In the genomic region with DNA sequence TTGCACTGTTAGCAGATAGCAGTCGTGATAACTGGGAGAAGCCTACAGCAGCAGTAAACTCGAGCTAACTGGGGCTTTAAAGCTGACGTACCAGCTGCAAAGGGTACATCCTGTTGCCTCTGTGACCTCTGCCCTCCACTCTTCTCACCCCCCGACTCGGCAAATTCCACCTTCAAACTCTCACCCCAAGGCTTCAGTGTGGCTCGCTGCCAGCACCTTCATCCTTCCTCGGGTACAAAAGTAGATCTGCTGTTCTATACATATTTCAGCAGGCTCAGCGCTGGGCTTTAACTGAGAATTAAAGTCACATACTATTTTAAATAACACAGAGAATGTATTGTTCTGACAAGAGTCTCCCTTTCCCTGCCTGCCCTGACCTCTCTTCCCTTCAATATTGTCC, we compare ENCODE assay signal across 10 mouse cellular contexts.
A peak's percentile ranks its signal among the peaks of the same experiment; 100 is the strongest.
DNase-seq lines count a peak whose midpoint lies in the region; ATAC-seq lines count a peak whose summit lies in the region.
"Had no signal": no experiment of that assay in that cellular context is flagged by ENCODE, and none has a peak within 500 bp of the region (broad histone marks: within the 10 kb centered on the region; RNA-seq: fewer than 3 reads in every experiment).

No protein-coding gene starts in this region.

- peaks cover 9% of the 10 kb centered on the region for H3K4me1 ChIP-seq in lung, embryonic 16.5 days (replicated peaks; ENCODE audit: control insufficient read depth, insufficient read depth, low read length)
- H3K4me1 ChIP-seq in embryonic facial prominence, embryonic 15.5 days: peaks cover 34% of the 10 kb centered on the region
- H3K4me1 ChIP-seq in limb, embryonic 11.5 days (ENCODE audit: control insufficient read depth, insufficient read depth, low read length): peaks cover 42% of the 10 kb centered on the region
- H3K4me1 ChIP-seq: liver, embryonic 12.5 days had no signal

- no peak overlapping the region for H3K27ac ChIP-seq in lung, embryonic 16.5 days (ENCODE audit: low read length)
- H3K27ac ChIP-seq in embryonic facial prominence, embryonic 15.5 days (replicated peaks): no peak overlapping the region
- H3K27ac ChIP-seq in limb, embryonic 11.5 days (replicated peaks; ENCODE audit: low read depth, low read length): peak overlapping the region; percentile 65; the same call in 1 of the 2 replicates
- H3K27ac ChIP-seq: liver, embryonic 12.5 days had no signal

- 8% methylated on average over 8 of the region's 8 CpGs for WGBS in lung, embryonic 16.5 days
- 11% methylated on average over 8 of the region's 8 CpGs for WGBS in embryonic facial prominence, embryonic 15.5 days
- 10% methylated on average over 8 of the region's 8 CpGs for WGBS in limb, embryonic 11.5 days

- H3K4me2 ChIP-seq in lung, embryonic 16.5 days (ENCODE audit: low read depth, low read length): 0 out of 2 replicates have a peak overlapping the region, but pooled peaks have one; percentile 18
- 0 out of 2 replicates have a peak overlapping the region, but pooled peaks have one; percentile 10 for H3K4me2 ChIP-seq in embryonic facial prominence, embryonic 15.5 days (replicated peaks)
- H3K4me2 ChIP-seq in limb, embryonic 11.5 days (ENCODE audit: low read depth, severe bottlenecking): peak overlapping the region; percentile 22; the same call in 1 of the 2 replicates
- H3K4me2 ChIP-seq: liver, embryonic 12.5 days had no signal

- no peaks in the 10 kb centered on the region for H3K9me3 ChIP-seq in lung, embryonic 16.5 days (ENCODE audit: control insufficient read depth, low read length)
- no peaks in the 10 kb centered on the region for H3K9me3 ChIP-seq in embryonic facial prominence, embryonic 15.5 days (replicated peaks)
- no peaks in the 10 kb centered on the region for H3K9me3 ChIP-seq in limb, embryonic 11.5 days (ENCODE audit: control insufficient read depth, low read length)
- H3K9me3 ChIP-seq: liver, embryonic 12.5 days had no signal

- 0 out of 2 replicates have a peak overlapping the region, but pooled peaks have one; percentile 6 for H3K9ac ChIP-seq in lung, embryonic 16.5 days (ENCODE audit: low read length)
- no peak overlapping the region for H3K9ac ChIP-seq in embryonic facial prominence, embryonic 15.5 days
- H3K9ac ChIP-seq in limb, embryonic 11.5 days (ENCODE audit: low read length): no peak overlapping the region
- H3K9ac ChIP-seq: liver, embryonic 12.5 days had no signal

- H3K36me3 ChIP-seq in lung, embryonic 16.5 days (ENCODE audit: control insufficient read depth, insufficient read depth, low read length): no peaks in the 10 kb centered on the region
- H3K36me3 ChIP-seq in embryonic facial prominence, embryonic 15.5 days: no peaks in the 10 kb centered on the region
- no peaks in the 10 kb centered on the region for H3K36me3 ChIP-seq in limb, embryonic 11.5 days (ENCODE audit: control insufficient read depth, insufficient read depth, low read length)
- H3K36me3 ChIP-seq: liver, embryonic 12.5 days had no signal

- no peak overlapping the region for H3K4me3 ChIP-seq in lung, embryonic 16.5 days (ENCODE audit: low read length)
- no peak overlapping the region for H3K4me3 ChIP-seq in embryonic facial prominence, embryonic 15.5 days (replicated peaks)
- no peak overlapping the region for H3K4me3 ChIP-seq in limb, embryonic 11.5 days (ENCODE audit: low read depth, low read length)
- H3K4me3 ChIP-seq: liver, embryonic 12.5 days had no signal

- no peak for ATAC-seq in lung, embryonic 16.5 days (ENCODE audit: low read depth)
- no peak for ATAC-seq in embryonic facial prominence, embryonic 15.5 days (ENCODE audit: insufficient number of reproducible peaks, low FRiP score, low TSS enrichment, low read depth)
- 0 out of 2 replicates have a peak, but pooled peaks have one; percentile 40 for ATAC-seq in limb, embryonic 11.5 days (ENCODE audit: insufficient number of reproducible peaks, low FRiP score, low TSS enrichment, low read depth)
- ATAC-seq: intestine, embryonic 16.5 days; liver, embryonic 12.5 days had no signal

- no peak for DNase-seq in lung, postnatal 36 days
- DNase-seq in limb, embryonic 11.5 days (ENCODE audit: low spot score): peak; percentile 51
- DNase-seq in thymus, postnatal 10 days (ENCODE audit: low spot score in 2 of 2): peak; percentile 16 to 36
- no peak for DNase-seq in cerebellum, adult 11 months
- no peak for DNase-seq in layer of hippocampus, postnatal 25 days (ENCODE audit: extremely low spot score in 1 of 2, low spot score in 1 of 2)
- DNase-seq in urinary bladder, postnatal 25 days (ENCODE audit: low spot score): no peak

- no peaks in the 10 kb centered on the region for H3K27me3 ChIP-seq in lung, embryonic 16.5 days (ENCODE audit: control insufficient read depth, insufficient read depth, low read depth, low read length)
- no peaks in the 10 kb centered on the region for H3K27me3 ChIP-seq in embryonic facial prominence, embryonic 15.5 days
- H3K27me3 ChIP-seq in limb, embryonic 11.5 days (ENCODE audit: control insufficient read depth, insufficient read depth, low read length): no peaks in the 10 kb centered on the region
- H3K27me3 ChIP-seq: liver, embryonic 12.5 days had no signal

Comparison
In these comparisons a context has a peak if more than half of its experiments do, and no peak if none do; other contexts are left out.
1. DNase-seq: peak in limb, embryonic 11.5 days (single experiment) and thymus, postnatal 10 days (2 of 2); none in lung, postnatal 36 days (single experiment), cerebellum, adult 11 months (single experiment), layer of hippocampus, postnatal 25 days (0 of 2) and urinary bladder, postnatal 25 days (single experiment).
2. Peak in every context shown above with its lines, with median percentiles within 50 percentile points of each other: H3K4me2 ChIP-seq.